Mouse (Mus musculus) ES-Bruce4 (cell line): ENCODE results near the gene Zfp663.

Experiments used
- CTCF ChIP-seq: IDR thresholded peaks from one replicate; pipeline ENCODE4 v1.8.1; 2011; ENCODE audit warnings: low read depth, low read length
- EP300 ChIP-seq: IDR thresholded peaks from 2 replicates; pipeline ENCODE4 v1.6.1; 2011; ENCODE audit warnings: low read depth, low read length; ENCODE audit not compliant: insufficient read depth
- POLR2A ChIP-seq: IDR thresholded peaks from one replicate; pipeline ENCODE4 v1.8.1; 2011; ENCODE audit warnings: low read length; ENCODE audit not compliant: insufficient read depth

- no peak for TF ChIP-seq CTCF
- TF ChIP-seq POLR2A: no peak
- no peak for TF ChIP-seq EP300
Measured at GRCm38 (mm10) chr2:165325521-165326303, 42.8 kb downstream of the Zfp663 start.
